Mouse (Mus musculus): ENCODE results near the gene Yaf2.

DNA sequence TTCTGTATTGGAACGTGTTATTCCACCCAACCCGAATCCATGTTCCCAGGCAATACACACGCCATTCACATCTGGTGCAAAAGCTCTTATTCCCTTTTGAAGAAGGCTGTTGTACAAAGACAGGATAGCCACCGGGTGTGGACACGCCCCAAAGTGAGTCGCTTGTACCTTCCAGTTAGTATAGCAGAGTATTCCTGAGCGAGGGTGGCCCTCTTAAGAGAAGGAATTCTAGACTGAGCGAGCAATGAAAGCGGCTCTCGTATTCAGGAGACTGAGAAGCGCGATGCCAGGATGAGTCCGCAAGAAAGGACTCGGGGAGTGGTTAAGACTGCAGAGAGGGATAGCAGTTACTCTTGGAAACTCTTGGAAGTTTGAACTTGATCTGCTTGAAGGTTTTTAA is 60.5 kb downstream of the Yaf2 start:
- TF ChIP-seq CTCF (IDR thresholded peaks at IDR 0.05; ENCODE audit: insufficient read depth, low read length) = no peak
- no peak for TF ChIP-seq POLR2A (IDR thresholded peaks at IDR 0.05; ENCODE audit: borderline replicate concordance, extremely low read depth, low read depth, low read length)

All from lung, adult 2 months (tissue).